Mouse (Mus musculus): ENCODE measurements around the gene Gorasp1.

DNA sequence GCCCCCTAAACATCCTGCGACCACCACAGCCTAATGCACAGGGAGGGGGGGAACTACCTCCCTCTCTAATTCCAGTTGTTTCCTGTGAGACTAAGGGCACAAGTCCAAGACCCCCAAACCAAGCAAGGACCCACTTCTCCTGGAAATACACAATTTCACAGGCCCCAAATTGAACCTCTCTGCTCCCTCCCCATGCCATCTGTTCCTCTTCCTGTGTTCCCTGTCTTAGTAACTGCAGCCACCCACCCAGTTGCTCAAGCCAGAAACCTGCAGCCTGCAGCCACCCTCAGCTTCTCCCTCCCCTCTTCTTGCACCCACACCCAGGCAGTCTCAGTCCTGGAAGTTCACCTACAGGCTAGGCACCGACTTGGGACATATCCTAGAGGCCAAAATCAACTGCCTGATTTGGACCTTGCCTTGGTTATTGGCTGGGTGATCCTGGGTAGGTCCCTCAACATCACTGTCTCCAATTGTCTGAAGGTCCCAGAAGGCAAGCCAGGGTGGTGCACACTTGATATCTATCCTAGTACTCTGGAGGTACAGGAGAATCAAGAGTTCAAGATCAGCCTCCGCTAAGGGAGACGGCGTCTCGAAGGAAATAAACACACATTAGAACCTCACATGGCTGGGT, 41.6 kb upstream of the Gorasp1 start:
- no peak for TF ChIP-seq GATA2 (IDR thresholded peaks at IDR 0.05; ENCODE audit: borderline replicate concordance, low read depth, low read length)
- no peak for TF ChIP-seq CTCF (IDR thresholded peaks at IDR 0.05; ENCODE audit: low read depth, low read length)
